In the genomic region with DNA sequence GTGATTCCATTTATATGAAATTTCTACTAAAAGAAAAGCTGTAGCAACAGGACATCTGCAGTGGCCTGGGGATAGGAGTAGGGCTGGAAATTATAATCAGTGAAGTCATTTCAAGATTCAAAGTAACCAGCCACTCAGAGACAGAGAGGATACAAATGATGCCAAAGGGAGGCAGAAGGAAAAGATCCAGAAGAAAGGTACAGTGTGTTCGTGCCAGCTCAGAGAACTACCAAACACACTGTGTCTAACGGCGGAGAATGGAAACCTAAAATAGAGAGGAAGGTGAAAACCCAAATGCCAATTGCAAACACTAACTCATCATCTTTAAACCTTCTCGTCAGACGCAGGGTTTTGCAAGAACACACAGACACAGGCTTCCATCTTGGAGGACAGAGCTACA, we compare ENCODE assay signal across 16 mouse cellular contexts.
"Had no signal": no experiment of that assay in that cellular context is flagged by ENCODE, and none has a peak within 500 bp of the region (broad histone marks: within the 10 kb centered on the region; RNA-seq: fewer than 3 reads in every experiment).

No protein-coding gene starts in this region.

- H3K9ac ChIP-seq: intestine, embryonic 15.5 days; liver, embryonic 15.5 days; lung, embryonic 14.5 days had no signal

- DNase-seq: kidney, adult 18-20 months; kidney, postnatal 10 days; kidney, postnatal 4 days; lung, embryonic 14.5 days; lung, postnatal 10 days; lung, postnatal 4 days; thymus, adult 18-20 months; thymus, postnatal 14 days had no signal

- H3K4me1 ChIP-seq: liver, embryonic 15.5 days had no signal

- H3K4me2 ChIP-seq: intestine, embryonic 15.5 days; liver, embryonic 11.5 days; liver, embryonic 15.5 days; lung, embryonic 14.5 days; midbrain, embryonic 11.5 days had no signal

- H3K27me3 ChIP-seq: intestine, embryonic 15.5 days; liver, embryonic 15.5 days; megakaryocyte, embryonic 14.5 days had no signal

- H3K36me3 ChIP-seq: intestine, embryonic 15.5 days; liver, embryonic 15.5 days had no signal

- H3K27ac ChIP-seq: intestine, embryonic 15.5 days; limb, embryonic 10.5 days; liver, embryonic 15.5 days; stomach, postnatal 0 days had no signal

- H3K4me3 ChIP-seq: intestine, embryonic 15.5 days; limb, embryonic 10.5 days; liver, embryonic 15.5 days; megakaryocyte, embryonic 14.5 days had no signal

- H3K9me3 ChIP-seq: intestine, embryonic 15.5 days; limb, embryonic 10.5 days; liver, embryonic 15.5 days; megakaryocyte, embryonic 14.5 days had no signal

- ATAC-seq: intestine, embryonic 15.5 days; midbrain, embryonic 16.5 days had no signal
